Mouse (Mus musculus): Measurements from ENCODE around the gene Aco1. TPM values are rescaled to one million over a fixed set of nuclear protein-coding genes. Genes with fewer than 3 reads are reported as not detected.
A peak's percentile ranks its signal among the peaks of the same experiment; 100 is the strongest.

Gene Aco1
- polyA plus RNA-seq, 1 experiment from 2014 or later: 60.3 TPM

- no peak overlapping the region for H3K9ac ChIP-seq (ENCODE audit: low read length)
- no peaks in the 10 kb centered on the region for H3K27me3 ChIP-seq (ENCODE audit: control insufficient read depth, insufficient read depth, low read depth, low read length)
- no peak overlapping the region for H3K27ac ChIP-seq (ENCODE audit: low read length)
- no peaks in the 10 kb centered on the region for H3K4me1 ChIP-seq (replicated peaks; ENCODE audit: control insufficient read depth, insufficient read depth, low read length)
- no peaks in the 10 kb centered on the region for H3K36me3 ChIP-seq (ENCODE audit: control insufficient read depth, insufficient read depth, low read length)
- H3K4me3 ChIP-seq (ENCODE audit: low read length): no peak overlapping the region
- H3K9me3 ChIP-seq (ENCODE audit: control insufficient read depth, low read length): no peaks in the 10 kb centered on the region
- WGBS: 79% methylated on average over 4 of the region's 4 CpGs
- no peak overlapping the region for H3K4me2 ChIP-seq (ENCODE audit: low read depth, low read length)
- no peak for ATAC-seq (ENCODE audit: low read depth)
Measured at GRCm38 (mm10) chr4:40136519-40136918, 6.4 kb upstream of the Aco1 start.

- Histone ChIP-seq H3K4me2 (ENCODE audit: low read depth, low read length) (no peak overlapping the region), H3K9ac (ENCODE audit: low read length) (no peak overlapping the region), H3K27me3 (ENCODE audit: control insufficient read depth, insufficient read depth, low read depth, low read length) (no peaks in the 10 kb centered on the region), H3K9me3 (ENCODE audit: control insufficient read depth, low read length) (no peaks in the 10 kb centered on the region), H3K4me1 (replicated peaks; ENCODE audit: control insufficient read depth, insufficient read depth, low read length) (peaks cover 15% of the 10 kb centered on the region), H3K36me3 (ENCODE audit: control insufficient read depth, insufficient read depth, low read length) (no peaks in the 10 kb centered on the region), H3K27ac (ENCODE audit: low read length) (no peak overlapping the region), H3K4me3 (ENCODE audit: low read length) (no peak overlapping the region)
- 69% methylated on average over 3 of the region's 3 CpGs for WGBS
- no peak for ATAC-seq (ENCODE audit: low read depth)
Measured at GRCm38 (mm10) chr4:40139663-40140255, 3.1 kb upstream of the Aco1 start.

- peak overlapping the region; percentile 85 for H3K9ac ChIP-seq (ENCODE audit: low read length)
- no peaks in the 10 kb centered on the region for H3K9me3 ChIP-seq (ENCODE audit: control insufficient read depth, low read length)
- no peaks in the 10 kb centered on the region for H3K27me3 ChIP-seq (ENCODE audit: control insufficient read depth, insufficient read depth, low read depth, low read length)
- H3K4me2 ChIP-seq (ENCODE audit: low read depth, low read length): peak overlapping the region; percentile 71
- no peak; the same call in 1 of the 2 replicates for ATAC-seq (ENCODE audit: low read depth)
- peak overlapping the region; percentile 92 for H3K27ac ChIP-seq (ENCODE audit: low read length)
- WGBS: under 1% methylated on average over 27 of the region's 27 CpGs
- H3K4me1 ChIP-seq (replicated peaks; ENCODE audit: control insufficient read depth, insufficient read depth, low read length): peaks cover 22% of the 10 kb centered on the region
- no peaks in the 10 kb centered on the region for H3K36me3 ChIP-seq (ENCODE audit: control insufficient read depth, insufficient read depth, low read length)
- peak overlapping the region; percentile 93 for H3K4me3 ChIP-seq (ENCODE audit: low read length)
Measured at GRCm38 (mm10) chr4:40143533-40143871, 621 bp downstream of the Aco1 start.

GRCm38 (mm10) chr4:40144543-40144942 is 1.7 kb downstream of the Aco1 start:
- H3K36me3 ChIP-seq (ENCODE audit: control insufficient read depth, insufficient read depth, low read length): no peaks in the 10 kb centered on the region
- peak overlapping the region; percentile 93 for H3K4me3 ChIP-seq (ENCODE audit: low read length)
- H3K4me2 ChIP-seq (ENCODE audit: low read depth, low read length): peak overlapping the region; percentile 71
- H3K27me3 ChIP-seq (ENCODE audit: control insufficient read depth, insufficient read depth, low read depth, low read length): no peaks in the 10 kb centered on the region
- no peak overlapping the region for H3K27ac ChIP-seq (ENCODE audit: low read length)
- ATAC-seq (ENCODE audit: low read depth): no peak
- 11% methylated on average over 1 of the region's 1 CpGs for WGBS
- no peaks in the 10 kb centered on the region for H3K9me3 ChIP-seq (ENCODE audit: control insufficient read depth, low read length)
- H3K9ac ChIP-seq (ENCODE audit: low read length): peak overlapping the region; percentile 39
- peaks cover 22% of the 10 kb centered on the region for H3K4me1 ChIP-seq (replicated peaks; ENCODE audit: control insufficient read depth, insufficient read depth, low read length)

GRCm38 (mm10) chr4:40144981-40145380 is 2.1 kb downstream of the Aco1 start:
- ATAC-seq (ENCODE audit: low read depth): no peak
- 38% methylated on average over 3 of the region's 3 CpGs for WGBS
- Histone ChIP-seq H3K9me3 (ENCODE audit: control insufficient read depth, low read length) (no peaks in the 10 kb centered on the region), H3K4me3 (ENCODE audit: low read length) (no peak overlapping the region), H3K27me3 (ENCODE audit: control insufficient read depth, insufficient read depth, low read depth, low read length) (no peaks in the 10 kb centered on the region), H3K4me2 (ENCODE audit: low read depth, low read length) (peak overlapping the region; percentile 71), H3K27ac (ENCODE audit: low read length) (no peak overlapping the region), H3K9ac (ENCODE audit: low read length) (no peak overlapping the region), H3K4me1 (replicated peaks; ENCODE audit: control insufficient read depth, insufficient read depth, low read length) (peaks cover 22% of the 10 kb centered on the region), H3K36me3 (ENCODE audit: control insufficient read depth, insufficient read depth, low read length) (no peaks in the 10 kb centered on the region)

GRCm38 (mm10) chr4:40148281-40148680 is 5.4 kb downstream of the Aco1 start:
- no peak overlapping the region for H3K27ac ChIP-seq (ENCODE audit: low read length)
- ATAC-seq (ENCODE audit: low read depth): no peak
- peaks cover 15% of the 10 kb centered on the region for H3K4me1 ChIP-seq (replicated peaks; ENCODE audit: control insufficient read depth, insufficient read depth, low read length)
- no peak overlapping the region for H3K9ac ChIP-seq (ENCODE audit: low read length)
- no peak overlapping the region for H3K4me2 ChIP-seq (ENCODE audit: low read depth, low read length)
- no peak overlapping the region for H3K4me3 ChIP-seq (ENCODE audit: low read length)
- no peaks in the 10 kb centered on the region for H3K27me3 ChIP-seq (ENCODE audit: control insufficient read depth, insufficient read depth, low read depth, low read length)
- 83% methylated on average over 5 of the region's 5 CpGs for WGBS
- H3K9me3 ChIP-seq (ENCODE audit: control insufficient read depth, low read length): no peaks in the 10 kb centered on the region
- H3K36me3 ChIP-seq (ENCODE audit: control insufficient read depth, insufficient read depth, low read length): no peaks in the 10 kb centered on the region

GRCm38 (mm10) chr4:40150046-40150445 is 7.2 kb downstream of the Aco1 start:
- Histone ChIP-seq H3K4me1 (replicated peaks; ENCODE audit: control insufficient read depth, insufficient read depth, low read length) (peaks cover 4% of the 10 kb centered on the region), H3K9ac (ENCODE audit: low read length) (no peak overlapping the region), H3K27me3 (ENCODE audit: control insufficient read depth, insufficient read depth, low read depth, low read length) (no peaks in the 10 kb centered on the region), H3K36me3 (ENCODE audit: control insufficient read depth, insufficient read depth, low read length) (no peaks in the 10 kb centered on the region), H3K9me3 (ENCODE audit: control insufficient read depth, low read length) (no peaks in the 10 kb centered on the region), H3K27ac (ENCODE audit: low read length) (no peak overlapping the region), H3K4me3 (ENCODE audit: low read length) (no peak overlapping the region), H3K4me2 (ENCODE audit: low read depth, low read length) (no peak overlapping the region)
- no peak for ATAC-seq (ENCODE audit: low read depth)
- 84% methylated on average over 7 of the region's 7 CpGs for WGBS

GRCm38 (mm10) chr4:40152771-40153170 is 9.9 kb downstream of the Aco1 start:
- no peaks in the 10 kb centered on the region for H3K27me3 ChIP-seq (ENCODE audit: control insufficient read depth, insufficient read depth, low read depth, low read length)
- H3K9me3 ChIP-seq (ENCODE audit: control insufficient read depth, low read length): no peaks in the 10 kb centered on the region
- ATAC-seq (ENCODE audit: low read depth): no peak
- no peak overlapping the region for H3K27ac ChIP-seq (ENCODE audit: low read length)
- no peak overlapping the region for H3K4me2 ChIP-seq (ENCODE audit: low read depth, low read length)
- peaks cover 24% of the 10 kb centered on the region for H3K4me1 ChIP-seq (replicated peaks; ENCODE audit: control insufficient read depth, insufficient read depth, low read length)
- H3K9ac ChIP-seq (ENCODE audit: low read length): no peak overlapping the region
- WGBS: 95% methylated on average over 2 of the region's 2 CpGs
- no peaks in the 10 kb centered on the region for H3K36me3 ChIP-seq (ENCODE audit: control insufficient read depth, insufficient read depth, low read length)
- H3K4me3 ChIP-seq (ENCODE audit: low read length): no peak overlapping the region

GRCm38 (mm10) chr4:40153500-40153899 is 10.6 kb downstream of the Aco1 start:
- Histone ChIP-seq H3K4me2 (ENCODE audit: low read depth, low read length) (no peak overlapping the region), H3K9me3 (ENCODE audit: control insufficient read depth, low read length) (no peaks in the 10 kb centered on the region), H3K36me3 (ENCODE audit: control insufficient read depth, insufficient read depth, low read length) (no peaks in the 10 kb centered on the region), H3K27ac (ENCODE audit: low read length) (no peak overlapping the region), H3K4me3 (ENCODE audit: low read length) (no peak overlapping the region), H3K9ac (ENCODE audit: low read length) (no peak overlapping the region), H3K27me3 (ENCODE audit: control insufficient read depth, insufficient read depth, low read depth, low read length) (no peaks in the 10 kb centered on the region), H3K4me1 (replicated peaks; ENCODE audit: control insufficient read depth, insufficient read depth, low read length) (peaks cover 29% of the 10 kb centered on the region)
- no peak for ATAC-seq (ENCODE audit: low read depth)
- 95% methylated on average over 4 of the region's 4 CpGs for WGBS

GRCm38 (mm10) chr4:40154751-40155150 is 11.9 kb downstream of the Aco1 start:
- Histone ChIP-seq H3K4me3 (ENCODE audit: low read length) (no peak overlapping the region), H3K9ac (ENCODE audit: low read length) (no peak overlapping the region), H3K36me3 (ENCODE audit: control insufficient read depth, insufficient read depth, low read length) (no peaks in the 10 kb centered on the region), H3K27ac (ENCODE audit: low read length) (no peak overlapping the region), H3K4me1 (replicated peaks; ENCODE audit: control insufficient read depth, insufficient read depth, low read length) (peaks cover 29% of the 10 kb centered on the region), H3K4me2 (ENCODE audit: low read depth, low read length) (no peak overlapping the region), H3K27me3 (ENCODE audit: control insufficient read depth, insufficient read depth, low read depth, low read length) (no peaks in the 10 kb centered on the region), H3K9me3 (ENCODE audit: control insufficient read depth, low read length) (no peaks in the 10 kb centered on the region)
- 83% methylated on average over 4 of the region's 4 CpGs for WGBS
- ATAC-seq (ENCODE audit: low read depth): no peak

All from lung, embryonic 16.5 days (tissue).